Mouse (Mus musculus): Measurements from ENCODE around the gene 4932438H23Rik. TPM values are rescaled to one million over a fixed set of nuclear protein-coding genes. Genes with fewer than 3 reads are reported as not detected.

4932438H23Rik gene
- total RNA-seq, 4 experiments from 2014 or later, result 0.19 to 0.39 (median 0.34) TPM; not detected in 1

DNA sequence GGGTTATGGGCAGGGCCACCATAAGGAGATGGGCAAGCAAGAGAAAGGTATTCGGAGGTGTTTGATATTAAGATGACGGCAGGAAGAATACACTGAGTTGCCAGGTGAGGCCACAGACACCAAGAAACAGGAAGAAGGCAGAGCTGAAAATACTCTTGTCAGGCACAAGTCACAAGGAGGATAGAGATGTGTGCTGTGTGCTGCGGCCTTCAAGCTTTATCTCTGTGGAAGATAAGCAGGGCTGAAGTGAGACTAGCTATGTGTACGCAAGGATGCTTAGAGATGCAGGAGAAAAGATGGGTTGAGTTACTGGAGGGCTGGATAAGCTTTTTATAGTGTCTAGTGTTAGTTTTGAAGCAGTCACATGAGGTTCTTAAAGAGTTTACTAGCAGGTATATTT, 37.7 kb downstream of the 4932438H23Rik start:
- no peak for DNase-seq (ENCODE audit: low spot score in 2 of 2)

DNA sequence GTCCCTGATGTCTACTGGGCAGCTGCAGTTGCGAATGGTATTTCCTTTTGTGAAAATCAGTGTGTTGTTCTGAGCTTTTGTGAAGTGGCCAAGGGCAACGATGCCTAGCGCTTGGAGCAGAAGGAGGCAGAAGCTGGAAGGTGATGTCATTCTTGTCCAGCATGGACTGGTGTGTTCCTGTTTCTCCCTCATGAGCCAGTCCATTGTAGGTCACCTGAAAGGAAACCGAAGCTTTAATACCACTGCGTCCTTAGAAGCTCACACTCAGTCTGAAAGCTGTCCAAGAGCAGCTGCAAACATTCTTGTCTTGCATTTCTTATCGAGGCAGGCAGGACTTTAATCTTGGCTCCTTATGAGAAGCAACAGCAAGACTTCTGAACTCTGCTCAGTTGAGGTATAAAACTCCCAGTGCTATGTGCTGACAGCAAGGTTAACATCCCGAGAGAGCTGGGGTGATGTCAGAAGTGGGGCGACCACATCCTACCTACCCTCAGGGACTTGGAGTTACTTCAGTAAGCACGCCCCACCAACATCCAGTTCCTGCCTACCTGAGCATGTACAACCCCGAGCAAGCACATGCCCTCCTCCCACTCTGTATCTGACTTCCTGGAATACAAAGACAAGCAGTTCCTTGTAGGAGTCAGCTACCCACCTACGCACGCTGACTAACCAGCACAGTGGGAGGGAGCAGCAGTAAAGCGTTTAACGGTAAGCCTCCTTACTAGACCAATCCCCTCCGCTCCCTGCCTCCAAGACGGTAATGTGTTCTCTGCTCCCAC, 38.7 kb downstream of the 4932438H23Rik start:
- DNase-seq (ENCODE audit: low spot score in 2 of 2), result no peak

- DNase-seq (ENCODE audit: low spot score in 2 of 2), result no peak
Measured at GRCm38 (mm10) chr16:91055150-91055549, 39.8 kb downstream of the 4932438H23Rik start.

- no peak for DNase-seq (ENCODE audit: low spot score in 2 of 2)
Measured at GRCm38 (mm10) chr16:91053599-91053998, 41.3 kb downstream of the 4932438H23Rik start.

DNA sequence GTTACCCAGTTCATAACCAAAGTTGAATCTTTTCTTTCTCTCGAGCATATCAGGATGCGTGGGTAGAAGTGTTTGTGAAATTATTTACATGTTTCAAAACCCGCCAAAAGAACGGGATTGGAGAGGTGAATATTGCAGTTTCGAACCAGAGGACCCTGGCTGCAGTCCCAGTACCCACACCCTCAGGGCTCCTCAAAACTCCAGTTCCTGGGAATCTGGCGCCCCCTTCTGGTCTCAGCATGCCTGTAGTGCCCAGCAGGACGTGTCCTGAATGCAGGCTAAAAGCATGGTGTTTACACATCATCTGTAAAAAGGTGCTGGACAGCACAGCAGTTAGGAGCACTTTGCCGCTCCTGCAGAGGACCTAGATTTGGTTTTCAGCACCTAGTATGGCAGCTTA, 49.4 kb downstream of the 4932438H23Rik start:
- peak; percentile 11 to 14 for DNase-seq (ENCODE audit: low spot score in 2 of 2)

DNA sequence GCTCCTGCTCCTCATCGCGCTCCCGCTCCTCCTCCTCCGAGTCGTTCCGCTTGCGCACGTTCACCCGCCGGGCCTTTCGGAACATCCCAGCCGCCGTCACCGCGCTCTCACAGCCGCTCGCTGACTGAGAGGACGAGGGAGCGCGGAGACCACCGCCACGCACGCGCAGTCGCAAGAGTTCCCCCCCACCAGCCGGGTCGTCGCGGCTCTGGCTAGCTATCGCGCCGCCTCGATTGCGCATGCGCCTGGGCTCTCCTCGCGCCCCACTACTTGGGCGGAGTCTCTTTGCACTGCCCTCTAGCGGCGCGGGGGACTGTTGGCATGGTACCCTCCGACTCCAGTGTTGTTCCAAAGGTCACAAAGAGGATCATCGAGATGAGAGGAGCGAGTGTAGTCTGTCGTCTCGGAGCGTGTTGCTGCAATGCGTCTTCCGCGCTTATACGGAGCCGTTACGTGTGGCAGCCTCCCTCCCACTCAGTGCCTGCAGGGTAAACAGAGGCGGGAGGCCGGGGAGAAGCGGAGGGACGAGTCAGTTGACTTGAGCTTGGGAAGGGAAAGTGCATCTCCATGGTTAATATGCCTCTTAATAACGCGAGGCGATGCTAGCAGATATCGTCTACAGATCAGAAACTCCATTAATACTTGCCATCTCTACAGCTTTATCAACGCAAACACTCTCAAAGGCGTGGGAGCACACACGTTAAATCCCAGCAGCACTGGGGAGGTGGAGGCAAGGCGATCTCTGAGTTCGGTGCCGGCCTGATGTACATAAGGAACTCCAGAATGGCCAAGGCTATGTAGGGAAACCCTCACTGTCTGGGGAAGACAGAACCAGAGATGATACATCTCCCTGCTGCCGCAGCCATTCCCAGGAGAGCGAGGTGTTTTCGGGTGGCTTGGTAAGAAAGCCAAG, 50.4 kb downstream of the 4932438H23Rik start, which contains the start of gene Paxbp1:
Gene Paxbp1 (minus strand): TSS at position 274 of the 913 bp plus-strand sequence.
- peak; percentile 97 to 98 for DNase-seq (ENCODE audit: low spot score in 2 of 2)

GRCm38 (mm10) chr16:91043461-91044248, 51.3 kb downstream of the 4932438H23Rik start:
- peak; percentile 15 to 35 for DNase-seq (ENCODE audit: low spot score in 2 of 2)

- DNase-seq (ENCODE audit: low spot score in 2 of 2), result no peak
Measured at GRCm38 (mm10) chr16:91042640-91043039, 52.3 kb downstream of the 4932438H23Rik start.

DNA sequence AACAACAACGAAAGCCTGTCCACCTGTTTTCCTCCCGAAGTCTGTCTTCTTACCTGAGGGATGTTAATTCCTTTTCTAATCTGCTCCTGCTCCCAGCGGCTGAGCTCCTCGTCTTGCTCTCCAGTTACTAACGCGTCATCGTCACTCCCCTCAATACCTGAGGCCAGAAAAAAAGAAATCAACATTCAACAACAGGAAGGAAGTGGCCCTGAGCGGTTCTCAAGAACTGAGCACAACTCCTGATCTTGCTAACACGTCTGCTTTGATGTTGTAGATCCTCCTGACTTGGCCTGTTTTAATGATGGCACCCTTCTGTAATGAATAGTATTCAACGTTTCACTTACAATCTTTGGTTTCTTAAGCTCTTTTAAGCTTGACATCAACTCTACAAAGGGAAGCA, 59.1 kb downstream of the 4932438H23Rik start:
- DNase-seq (ENCODE audit: low spot score in 2 of 2), result no peak

- no peak for DNase-seq (ENCODE audit: low spot score in 2 of 2)
Measured at GRCm38 (mm10) chr16:91030751-91031150, 64.2 kb downstream of the 4932438H23Rik start.

DNA sequence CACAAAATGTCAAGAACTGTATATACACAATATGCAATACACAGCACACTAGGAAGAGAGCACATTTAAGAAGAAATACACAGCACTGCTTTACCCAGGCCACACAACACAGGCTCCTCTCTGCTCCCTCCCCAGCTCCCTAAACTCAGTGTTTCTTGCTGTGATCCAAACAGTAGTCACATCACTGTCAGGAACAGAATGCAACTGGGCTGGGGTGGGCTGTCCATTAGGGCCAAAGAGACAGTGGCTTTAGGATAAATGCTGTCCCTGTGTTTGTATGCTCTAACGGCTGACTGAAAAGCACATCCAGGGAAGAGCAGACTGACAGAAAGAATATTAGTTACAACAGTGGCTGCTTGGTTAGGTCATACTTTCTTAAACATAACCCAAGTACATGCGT, 65.0 kb downstream of the 4932438H23Rik start:
- no peak for DNase-seq (ENCODE audit: low spot score in 2 of 2)

DNA sequence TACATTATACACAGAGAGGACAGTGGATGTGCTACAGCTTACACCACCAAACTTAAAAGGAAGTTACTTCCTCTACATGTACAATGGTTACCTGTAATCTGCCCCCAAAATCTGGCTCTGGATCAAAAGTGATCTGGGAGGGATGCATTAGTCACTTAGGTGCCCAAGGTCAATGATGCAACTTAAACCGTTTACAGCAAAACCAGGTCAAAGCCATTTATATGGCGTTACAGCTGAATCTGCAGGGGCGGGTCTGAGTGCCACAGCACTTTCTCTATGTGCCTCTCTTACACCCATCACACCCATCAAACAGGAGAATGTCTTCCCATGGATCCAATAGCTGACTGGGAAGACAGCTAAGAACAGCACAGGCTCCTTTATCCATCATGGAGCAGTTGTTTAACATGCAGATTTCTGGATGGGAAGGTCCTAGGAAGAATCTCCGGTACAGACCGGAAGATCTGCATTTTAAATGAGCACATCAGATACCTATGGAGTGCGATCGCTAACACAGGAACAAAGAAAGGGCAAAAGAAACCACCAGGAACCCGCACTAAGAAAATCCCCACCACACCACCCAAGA, 65.7 kb downstream of the 4932438H23Rik start:
- DNase-seq (ENCODE audit: low spot score in 2 of 2), result no peak

- DNase-seq (ENCODE audit: low spot score in 2 of 2), result no peak
Measured at GRCm38 (mm10) chr16:91026290-91026689, 68.6 kb downstream of the 4932438H23Rik start.

DNA sequence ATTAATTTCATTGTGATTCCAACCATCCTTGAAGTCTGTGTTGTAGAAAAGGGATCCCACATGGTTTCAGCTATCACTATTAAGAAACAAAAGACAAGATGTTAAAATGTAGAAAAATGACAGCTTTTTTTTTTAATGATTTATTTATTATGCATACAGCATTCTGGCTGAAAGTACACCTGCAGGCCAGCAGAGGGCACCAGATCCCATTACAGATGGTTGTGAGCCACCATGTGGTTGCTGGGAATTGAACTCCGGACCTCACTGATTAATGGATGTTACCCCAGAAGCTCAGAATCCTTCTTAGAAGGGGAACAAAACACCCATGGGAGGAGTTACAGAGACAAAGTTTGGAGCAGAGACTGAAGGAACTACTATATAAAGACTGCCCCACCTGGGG, 71.5 kb downstream of the 4932438H23Rik start:
- DNase-seq (ENCODE audit: low spot score in 2 of 2), result no peak

DNA sequence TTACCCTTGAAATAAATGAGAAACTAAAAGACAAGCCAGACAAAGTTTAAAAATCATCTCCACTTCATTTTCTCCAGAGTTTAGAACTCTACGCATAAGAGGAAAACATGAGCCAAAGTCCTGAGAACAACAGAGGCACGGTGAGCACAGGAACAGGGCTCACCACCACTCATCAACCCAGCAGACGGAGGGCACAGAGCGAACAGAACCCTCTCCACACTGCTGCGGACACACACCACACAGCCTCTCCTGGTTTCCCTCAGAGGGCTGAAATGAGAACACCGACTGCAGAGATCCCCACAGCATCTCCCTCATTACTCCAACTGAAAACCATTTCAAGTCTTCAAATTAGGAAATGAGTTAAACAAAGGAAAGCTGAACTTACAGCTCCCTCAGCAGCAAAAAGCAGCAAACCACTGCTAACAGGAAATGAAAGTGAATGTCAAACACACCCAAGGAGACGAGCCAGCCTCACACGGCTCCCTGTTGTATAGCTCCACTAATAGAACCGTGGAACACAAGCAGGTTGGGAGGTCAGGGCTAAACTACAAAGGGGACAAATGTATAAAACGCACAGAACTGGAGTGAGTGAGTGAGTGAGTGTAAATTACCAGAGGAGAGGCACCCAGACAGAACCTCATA, 74.0 kb downstream of the 4932438H23Rik start:
- DNase-seq (ENCODE audit: low spot score in 2 of 2), result no peak

DNA sequence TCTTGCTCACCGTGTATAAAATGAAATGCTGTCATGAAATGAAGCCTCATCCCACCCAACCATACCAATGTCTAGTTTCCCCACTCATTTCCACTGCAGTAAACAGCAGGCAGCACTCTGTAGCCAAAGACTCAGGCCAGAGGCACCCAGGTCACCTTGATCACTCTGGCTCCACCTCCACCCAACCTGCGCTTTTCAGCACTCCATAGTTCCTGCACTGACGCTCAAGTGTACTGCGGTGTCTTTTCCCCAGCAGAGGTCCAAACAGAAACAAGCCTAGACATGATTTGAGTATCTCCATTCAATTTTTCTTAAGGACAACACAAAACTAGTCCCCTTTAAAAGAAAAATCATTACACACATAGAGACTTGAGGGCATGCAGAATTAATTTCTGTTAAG, 75.4 kb downstream of the 4932438H23Rik start:
- DNase-seq (ENCODE audit: low spot score in 2 of 2), result no peak

GRCm38 (mm10) chr16:91015761-91016160, 79.2 kb downstream of the 4932438H23Rik start:
- DNase-seq (ENCODE audit: low spot score in 2 of 2), result no peak

DNA sequence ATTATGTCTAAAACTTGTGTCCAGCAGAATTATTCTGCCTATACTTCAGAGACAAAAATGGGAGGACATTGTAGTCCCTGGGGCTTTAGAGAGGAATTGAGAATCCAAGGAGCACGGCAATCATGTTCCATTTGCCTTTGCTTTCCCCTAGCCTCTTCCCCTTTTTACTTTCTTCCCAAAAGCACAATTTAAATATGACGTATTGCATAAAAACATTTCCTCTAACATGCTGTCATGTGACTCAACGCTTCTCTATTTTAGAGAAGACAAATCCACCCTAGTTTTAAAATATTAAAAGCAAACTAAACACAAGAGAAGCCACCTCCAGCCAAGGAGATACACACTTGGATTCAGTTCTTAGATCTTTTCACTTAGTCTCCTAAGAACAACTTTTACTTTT, 83.1 kb downstream of the 4932438H23Rik start:
- no peak for DNase-seq (ENCODE audit: low spot score in 2 of 2)

- DNase-seq (ENCODE audit: low spot score in 2 of 2), result peak; percentile 80 to 87
Measured at GRCm38 (mm10) chr16:91011021-91011683, 83.8 kb downstream of the 4932438H23Rik start, which contains the start of gene Synj1. Gene Synj1, minus strand, starts transcription at chr16:91011308.

DNA sequence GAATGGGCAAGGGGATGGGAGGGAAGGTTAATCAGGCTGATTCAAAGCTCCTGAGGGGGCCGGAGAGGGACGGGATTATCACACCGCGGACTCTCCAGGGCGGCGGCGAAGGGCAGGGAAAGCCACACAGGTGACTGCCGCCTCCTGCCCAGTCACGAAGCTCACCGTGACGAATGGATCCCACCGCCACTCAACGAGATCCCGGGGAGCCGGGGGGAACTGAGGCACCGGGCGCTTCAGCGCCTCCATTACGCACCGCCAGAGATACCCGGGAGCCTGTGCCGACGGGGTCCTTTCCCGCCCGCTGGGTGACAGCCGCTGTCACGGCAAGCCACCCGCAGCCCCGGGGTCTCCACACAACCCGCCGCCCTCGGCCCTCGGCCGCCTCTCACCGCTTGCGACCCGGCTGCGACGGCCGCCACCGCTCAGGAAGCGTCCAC, 84.3 kb downstream of the 4932438H23Rik start:
- DNase-seq (ENCODE audit: low spot score in 2 of 2), result no peak

All from gastrocnemius, adult 8-10 months (tissue).